Mouse (Mus musculus) forebrain, embryonic 13.5 days (tissue): ENCODE measurements at regions not wholly inside any gene's neighbourhood (a gene's known extent, or its start where the extent isn't known, plus 50 kb on each side); places are given as distances from the start of the nearest gene placed in this dataset.

ENCODE experiments used
- ATAC-seq: fragments of 200-750 bp; cut with Nextera tagmentation; 2 replicates; pipeline ENCODE4 v1.8.0; 2017
- H3K27ac ChIP-seq: fragments of 300-500 bp; sonication (generic); 2 replicates; pipeline ENCODE4 v1.5.1; 2015; ENCODE audit warnings: inconsistent platforms, mild to moderate bottlenecking, moderate library complexity
- H3K27me3 ChIP-seq: fragments of 300-500 bp; sonication (generic); 2 replicates; pipeline ENCODE4 v1.6.1; 2015; ENCODE audit warnings: mild to moderate bottlenecking, inconsistent platforms
- H3K36me3 ChIP-seq: fragments of 300-500 bp; sonication (generic); 2 replicates; pipeline ENCODE4 v1.6.1; 2015; ENCODE audit warnings: mild to moderate bottlenecking, inconsistent platforms; ENCODE audit not compliant: poor library complexity, severe bottlenecking
- H3K4me1 ChIP-seq: fragments of 300-500 bp; sonication (generic); 2 replicates; pipeline ENCODE4 v1.6.1; 2015; ENCODE audit warnings: inconsistent platforms
- H3K4me2 ChIP-seq: fragments of 300-500 bp; sonication (generic); 2 replicates; pipeline ENCODE4 v1.6.1; 2015; ENCODE audit warnings: inconsistent platforms, mild to moderate bottlenecking, moderate library complexity
- H3K4me3 ChIP-seq: fragments of 300-500 bp; sonication (generic); 2 replicates; pipeline ENCODE4 v1.5.1; 2015; ENCODE audit warnings: mild to moderate bottlenecking, inconsistent platforms
- H3K9ac ChIP-seq: fragments of 300-500 bp; sonication (generic); 2 replicates; pipeline ENCODE4 v1.6.1; 2015; ENCODE audit warnings: mild to moderate bottlenecking, inconsistent platforms
- H3K9me3 ChIP-seq: fragments of 300-500 bp; sonication (generic); replicated peaks from 2 replicates; pipeline ENCODE4 v1.6.1; 2016; ENCODE audit warnings: inconsistent platforms
- WGBS: fragments of 180-500 bp; shearing (Covaris S2); methylation state at CpG from one replicate; pipeline ENCODE4 v1.1.7; 2015; 5-methylcytosine and 5-hydroxymethylcytosine counted together

- WGBS = 32% methylated on average over 3 of the region's 3 CpGs
- Histone ChIP-seq H3K4me1 (no peaks in the 10 kb centered on the region), H3K9me3 (no peaks in the 10 kb centered on the region), H3K27ac (no peak overlapping the region), H3K36me3 (no peaks in the 10 kb centered on the region), H3K9ac (no peak overlapping the region), H3K4me3 (no peak overlapping the region), H3K4me2 (no peak overlapping the region), H3K27me3 (no peaks in the 10 kb centered on the region)
- ATAC-seq = no peak
Measured at GRCm38 (mm10) chr15:67892066-67892465, 1391.4 kb upstream of the Lrrc6 start.

- H3K4me3 ChIP-seq = no peak overlapping the region
- H3K4me2 ChIP-seq = no peak overlapping the region
- H3K27me3 ChIP-seq = no peaks in the 10 kb centered on the region
- WGBS = 73% methylated on average over 3 of the region's 3 CpGs
- no peaks in the 10 kb centered on the region for H3K4me1 ChIP-seq
- no peaks in the 10 kb centered on the region for H3K36me3 ChIP-seq
- no peak overlapping the region for H3K9ac ChIP-seq
- H3K27ac ChIP-seq = no peak overlapping the region
- no peak for ATAC-seq
- H3K9me3 ChIP-seq = no peaks in the 10 kb centered on the region
Measured at GRCm38 (mm10) chr15:67890612-67891304, 1390.0 kb upstream of the Lrrc6 start.

- H3K9ac ChIP-seq = no peak overlapping the region
- H3K4me1 ChIP-seq = no peaks in the 10 kb centered on the region
- H3K4me2 ChIP-seq = no peak overlapping the region
- no peak overlapping the region for H3K4me3 ChIP-seq
- H3K36me3 ChIP-seq = no peaks in the 10 kb centered on the region
- H3K27ac ChIP-seq = no peak overlapping the region
- H3K9me3 ChIP-seq = no peaks in the 10 kb centered on the region
- ATAC-seq = no peak
- H3K27me3 ChIP-seq = no peaks in the 10 kb centered on the region
Measured at GRCm38 (mm10) chr15:67888548-67888947, 1387.8 kb upstream of the Lrrc6 start.

GRCm38 (mm10) chr15:67855291-67855690 is 1354.6 kb upstream of the Lrrc6 start:
- H3K27ac ChIP-seq = no peak overlapping the region
- H3K9me3 ChIP-seq = no peaks in the 10 kb centered on the region
- H3K9ac ChIP-seq = no peak overlapping the region
- no peak for ATAC-seq
- H3K4me1 ChIP-seq = no peaks in the 10 kb centered on the region
- H3K4me2 ChIP-seq = no peak overlapping the region
- no peaks in the 10 kb centered on the region for H3K36me3 ChIP-seq
- 66% methylated on average over 1 of the region's 1 CpGs for WGBS
- no peak overlapping the region for H3K4me3 ChIP-seq
- no peaks in the 10 kb centered on the region for H3K27me3 ChIP-seq

GRCm38 (mm10) chr15:67850118-67850517 is 1349.4 kb upstream of the Lrrc6 start:
- Histone ChIP-seq H3K27ac (no peak overlapping the region), H3K9me3 (no peaks in the 10 kb centered on the region), H3K9ac (no peak overlapping the region), H3K4me2 (no peak overlapping the region), H3K27me3 (no peaks in the 10 kb centered on the region), H3K4me1 (no peaks in the 10 kb centered on the region), H3K36me3 (no peaks in the 10 kb centered on the region), H3K4me3 (no peak overlapping the region)
- 79% methylated on average over 3 of the region's 3 CpGs for WGBS
- no peak for ATAC-seq

- WGBS = 81% methylated on average over 2 of the region's 2 CpGs
- ATAC-seq = no peak
- Histone ChIP-seq H3K9me3 (no peaks in the 10 kb centered on the region), H3K4me3 (no peak overlapping the region), H3K27me3 (no peaks in the 10 kb centered on the region), H3K4me1 (no peaks in the 10 kb centered on the region), H3K27ac (no peak overlapping the region), H3K4me2 (no peak overlapping the region), H3K36me3 (no peaks in the 10 kb centered on the region), H3K9ac (no peak overlapping the region)
Measured at GRCm38 (mm10) chr15:67845707-67846106, 1345.0 kb upstream of the Lrrc6 start.

- H3K4me3 ChIP-seq = no peak overlapping the region
- no peaks in the 10 kb centered on the region for H3K4me1 ChIP-seq
- 88% methylated on average over 3 of the region's 3 CpGs for WGBS
- peak; percentile 27; the same call in 1 of the 2 replicates for ATAC-seq
- H3K4me2 ChIP-seq = no peak overlapping the region
- no peak overlapping the region for H3K9ac ChIP-seq
- H3K27ac ChIP-seq = no peak overlapping the region
- no peaks in the 10 kb centered on the region for H3K9me3 ChIP-seq
- H3K36me3 ChIP-seq = no peaks in the 10 kb centered on the region
- H3K27me3 ChIP-seq = no peaks in the 10 kb centered on the region
Measured at GRCm38 (mm10) chr15:67840671-67841070, 1340.0 kb upstream of the Lrrc6 start.

GRCm38 (mm10) chr15:67825796-67826484 is 1325.2 kb upstream of the Lrrc6 start:
- Histone ChIP-seq H3K36me3 (no peaks in the 10 kb centered on the region), H3K9me3 (no peaks in the 10 kb centered on the region), H3K9ac (no peak overlapping the region), H3K27me3 (no peaks in the 10 kb centered on the region), H3K4me1 (0 out of 2 replicates have a peak, but pooled peaks cover 3% of the 10 kb centered on the region), H3K4me2 (no peak overlapping the region), H3K27ac (no peak overlapping the region), H3K4me3 (no peak overlapping the region)
- no peak for ATAC-seq
- WGBS = 86% methylated on average over 4 of the region's 4 CpGs

- Histone ChIP-seq H3K27me3 (no peaks in the 10 kb centered on the region), H3K9me3 (no peaks in the 10 kb centered on the region), H3K4me2 (no peak overlapping the region), H3K36me3 (no peaks in the 10 kb centered on the region), H3K4me3 (no peak overlapping the region), H3K9ac (no peak overlapping the region), H3K4me1 (0 out of 2 replicates have a peak, but pooled peaks cover 3% of the 10 kb centered on the region), H3K27ac (no peak overlapping the region)
- 55% methylated on average over 3 of the region's 3 CpGs for WGBS
- no peak for ATAC-seq
Measured at GRCm38 (mm10) chr15:67823226-67823625, 1322.5 kb upstream of the Lrrc6 start.

- no peak overlapping the region for H3K27ac ChIP-seq
- whole genome bisulfite sequencing = 79% methylated on average over 1 of the region's 1 CpGs
- no peaks in the 10 kb centered on the region for H3K9me3 ChIP-seq
- H3K36me3 ChIP-seq = no peaks in the 10 kb centered on the region
- H3K4me1 ChIP-seq = no peaks in the 10 kb centered on the region
- no peaks in the 10 kb centered on the region for H3K27me3 ChIP-seq
- ATAC-seq = no peak
- no peak overlapping the region for H3K9ac ChIP-seq
- H3K4me2 ChIP-seq = no peak overlapping the region
- no peak overlapping the region for H3K4me3 ChIP-seq
Measured at GRCm38 (mm10) chr15:67799871-67800270, 1299.2 kb upstream of the Lrrc6 start.

- Histone ChIP-seq H3K4me1 (no peaks in the 10 kb centered on the region), H3K27ac (no peak overlapping the region), H3K9me3 (no peaks in the 10 kb centered on the region), H3K4me2 (no peak overlapping the region), H3K36me3 (no peaks in the 10 kb centered on the region), H3K27me3 (no peaks in the 10 kb centered on the region), H3K4me3 (no peak overlapping the region), H3K9ac (no peak overlapping the region)
- 91% methylated on average over 2 of the region's 2 CpGs for WGBS
- ATAC-seq = no peak
Measured at GRCm38 (mm10) chr15:67795578-67795977, 1294.9 kb upstream of the Lrrc6 start.

- Histone ChIP-seq H3K9me3 (no peaks in the 10 kb centered on the region), H3K27me3 (no peaks in the 10 kb centered on the region), H3K36me3 (no peaks in the 10 kb centered on the region), H3K4me1 (no peaks in the 10 kb centered on the region), H3K9ac (no peak overlapping the region), H3K4me3 (no peak overlapping the region), H3K27ac (no peak overlapping the region), H3K4me2 (no peak overlapping the region)
- no peak for ATAC-seq
Measured at GRCm38 (mm10) chr15:67792822-67793221, 1292.1 kb upstream of the Lrrc6 start.

- Histone ChIP-seq H3K9ac (no peak overlapping the region), H3K36me3 (no peaks in the 10 kb centered on the region), H3K4me2 (no peak overlapping the region), H3K4me1 (no peaks in the 10 kb centered on the region), H3K4me3 (no peak overlapping the region), H3K27me3 (no peaks in the 10 kb centered on the region), H3K27ac (no peak overlapping the region), H3K9me3 (no peaks in the 10 kb centered on the region)
- no peak for ATAC-seq
Measured at GRCm38 (mm10) chr15:67788587-67788986, 1287.9 kb upstream of the Lrrc6 start.
